Mouse (Mus musculus) hindbrain, embryonic 11.5 days (tissue): ENCODE results near the gene Lrrc17. TPM values are rescaled to one million over a fixed set of nuclear protein-coding genes. Genes with fewer than 3 reads are reported as not detected.

Source experiments
- ATAC-seq: fragments of 200-750 bp; cut with Nextera tagmentation; 2 replicates; pipeline ENCODE4 v1.8.0; 2017; ENCODE audit warnings: mild to moderate bottlenecking, moderate TSS enrichment, moderate library complexity; ENCODE audit not compliant: low FRiP score
- DNase-seq: peaks from one replicate; pipeline ENCODE4 v3.0.0-alpha.2; 2015; ENCODE audit warnings: low spot score
- H3K27ac ChIP-seq: fragments of 300-500 bp; sonication (generic); 2 replicates; pipeline ENCODE4 v1.5.1; 2014; ENCODE audit warnings: mild to moderate bottlenecking, low read depth, low read length
- H3K27me3 ChIP-seq: fragments of 300-500 bp; sonication (generic); 2 replicates; pipeline ENCODE4 v1.6.1; 2014; ENCODE audit warnings: mild to moderate bottlenecking, low read length, moderate library complexity, mixed read lengths; ENCODE audit not compliant: control insufficient read depth, insufficient read depth
- H3K36me3 ChIP-seq: fragments of 300-500 bp; sonication (generic); 2 replicates; pipeline ENCODE4 v1.6.1; 2014; ENCODE audit warnings: mild to moderate bottlenecking, low read length, moderate library complexity, mixed read lengths; ENCODE audit not compliant: control insufficient read depth, insufficient read depth
- H3K4me1 ChIP-seq: fragments of 300-500 bp; sonication (generic); replicated peaks from 2 replicates; pipeline ENCODE4 v1.6.1; 2014; ENCODE audit warnings: low read length, mixed read lengths; ENCODE audit not compliant: control insufficient read depth, insufficient read depth
- H3K4me2 ChIP-seq: fragments of 300-500 bp; sonication (generic); replicated peaks from 2 replicates; pipeline ENCODE4 v1.6.1; 2014; ENCODE audit warnings: mild to moderate bottlenecking, low read depth, low read length
- H3K4me3 ChIP-seq: fragments of 300-500 bp; sonication (generic); 2 replicates; pipeline ENCODE4 v1.5.1; 2014; ENCODE audit warnings: low read depth, low read length
- H3K9ac ChIP-seq: fragments of 300-500 bp; sonication (generic); 2 replicates; pipeline ENCODE4 v1.6.1; 2014; ENCODE audit warnings: low read depth, low read length
- H3K9me3 ChIP-seq: fragments of 300-500 bp; sonication (generic); 2 replicates; pipeline ENCODE4 v1.6.1; 2016; ENCODE audit warnings: low read length; ENCODE audit not compliant: control insufficient read depth
- WGBS: fragments of 180-500 bp; shearing (Covaris S2); extraction: QIAGEN DNeasy Blood & Tissue Kit; methylation state at CpG from one replicate; pipeline ENCODE4 v1.1.7; 2014; 5-methylcytosine and 5-hydroxymethylcytosine counted together
- polyA plus RNA-seq: library from polyadenylated mRNA; unstranded; fragments of >200 nt; fragmentation: Nextera tagmentation; extraction: Ambion mirVana; gene quantifications from 2 replicates; pipeline ENCODE4 v1.2.1, GENCODE M21; 2014

The Lrrc17 gene
- polyA plus RNA-seq, 1 experiment from 2014 or later = 27.3 TPM

DNA sequence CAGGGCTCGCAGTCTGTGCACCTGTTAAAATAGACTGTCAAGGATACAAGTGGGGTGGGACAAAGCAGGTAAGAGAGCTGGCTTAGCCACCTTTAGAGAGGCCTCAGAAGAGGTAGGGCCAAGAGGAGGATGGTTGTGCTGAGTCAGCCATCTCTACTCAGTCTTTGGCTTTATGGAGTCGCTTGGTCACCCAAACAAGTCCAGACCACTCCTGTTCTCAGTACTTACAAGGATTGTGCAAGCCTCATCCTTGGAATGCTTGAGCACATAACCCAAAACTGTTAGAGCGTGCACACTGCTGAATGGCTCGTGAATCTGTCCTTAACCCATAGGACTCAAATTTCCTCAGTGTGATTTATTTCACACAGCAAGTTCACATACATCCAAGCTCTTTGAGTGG lies 10.3 kb downstream of the Lrrc17 start:
- no peak for ATAC-seq
- 86% methylated on average over 4 of the region's 4 CpGs for WGBS

DNA sequence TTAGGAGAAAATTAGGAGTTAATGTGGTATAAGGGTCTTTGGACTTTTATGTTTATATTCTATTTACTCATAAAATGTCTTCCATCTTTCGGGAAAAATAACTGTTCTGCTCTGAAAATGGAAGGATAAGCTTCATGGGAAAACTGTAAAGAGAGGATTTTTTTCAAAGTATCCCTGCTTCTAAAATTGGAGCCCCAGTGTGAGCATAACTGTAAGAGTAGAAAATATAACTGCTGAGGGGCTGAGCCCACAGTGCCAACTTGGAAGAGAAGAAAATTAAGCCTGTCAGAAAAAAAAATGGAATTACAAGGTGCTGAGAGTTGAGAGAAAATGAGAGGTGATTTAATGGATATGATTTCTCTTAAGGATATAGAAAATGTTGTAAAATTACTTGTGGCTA lies 11.4 kb downstream of the Lrrc17 start:
- H3K27me3 ChIP-seq = no peaks in the 10 kb centered on the region
- WGBS = 95% methylated on average over 1 of the region's 1 CpGs

More for the DNA sequence above, 10.3 kb downstream of the Lrrc17 start:
- Histone ChIP-seq H3K4me2 (no peak overlapping the region), H3K9ac (no peak overlapping the region), H3K9me3 (no peaks in the 10 kb centered on the region), H3K4me3 (no peak overlapping the region), H3K27ac (no peak overlapping the region), H3K36me3 (no peaks in the 10 kb centered on the region), H3K4me1 (no peaks in the 10 kb centered on the region), H3K27me3 (no peaks in the 10 kb centered on the region)
- no peak for DNase-seq

DNA sequence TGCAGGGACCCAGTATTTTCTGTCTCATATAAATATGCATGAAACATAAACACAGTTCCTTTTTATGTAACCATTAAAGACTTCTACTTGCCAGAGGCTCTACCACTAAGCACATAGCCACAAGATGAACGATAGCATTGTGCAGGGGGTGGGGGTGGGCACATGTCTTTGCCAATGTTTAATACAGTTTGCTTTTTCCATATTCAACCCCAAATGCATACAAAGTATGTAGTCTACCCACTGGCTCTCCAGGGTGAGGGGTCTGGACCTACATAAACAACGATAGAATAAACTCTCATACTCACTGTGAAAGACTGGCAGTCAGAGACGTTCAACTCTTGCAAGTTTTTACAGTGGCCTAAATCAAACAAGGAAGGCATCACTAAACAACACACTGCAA lies 13.1 kb downstream of the Lrrc17 start:
- DNase-seq (no peak), ATAC-seq (no peak)
- 85% methylated on average over 3 of the region's 3 CpGs for WGBS
- no peak overlapping the region for H3K4me3 ChIP-seq
- no peak overlapping the region for H3K27ac ChIP-seq
- H3K9me3 ChIP-seq = no peaks in the 10 kb centered on the region
- no peaks in the 10 kb centered on the region for H3K4me1 ChIP-seq
- H3K9ac ChIP-seq = no peak overlapping the region
- H3K27me3 ChIP-seq = no peaks in the 10 kb centered on the region
- H3K4me2 ChIP-seq = no peak overlapping the region
- H3K36me3 ChIP-seq = no peaks in the 10 kb centered on the region

More for the DNA sequence above, 11.4 kb downstream of the Lrrc17 start:
- H3K4me2 ChIP-seq = no peak overlapping the region
- ATAC-seq (no peak), DNase-seq (no peak)
- no peaks in the 10 kb centered on the region for H3K36me3 ChIP-seq
- H3K9ac ChIP-seq = no peak overlapping the region
- H3K9me3 ChIP-seq = no peaks in the 10 kb centered on the region
- no peaks in the 10 kb centered on the region for H3K4me1 ChIP-seq
- H3K27ac ChIP-seq = no peak overlapping the region
- no peak overlapping the region for H3K4me3 ChIP-seq

DNA sequence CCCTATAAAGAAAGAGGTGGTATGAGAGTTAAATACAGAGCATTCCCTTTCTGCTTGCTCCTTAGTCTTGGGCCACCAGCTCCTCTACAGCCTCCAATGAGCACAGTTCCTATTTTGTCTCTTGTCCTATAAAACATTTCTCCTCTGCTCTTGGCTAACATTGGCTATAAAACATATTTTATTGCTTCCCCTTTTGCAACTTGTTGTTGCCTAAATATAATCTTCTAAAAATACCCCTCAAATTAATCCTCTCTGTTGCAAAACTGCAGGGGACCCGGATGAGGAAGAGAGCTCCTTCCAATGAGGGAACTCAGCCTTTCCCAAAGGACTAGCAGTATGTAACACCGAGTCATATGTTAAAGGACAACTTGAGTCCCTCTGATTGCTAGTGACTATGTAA lies 20.6 kb downstream of the Lrrc17 start:
- Histone ChIP-seq H3K4me1 (no peaks in the 10 kb centered on the region), H3K9me3 (no peaks in the 10 kb centered on the region), H3K27me3 (no peaks in the 10 kb centered on the region), H3K4me2 (no peak overlapping the region), H3K27ac (no peak overlapping the region), H3K4me3 (no peak overlapping the region), H3K36me3 (no peaks in the 10 kb centered on the region), H3K9ac (no peak overlapping the region)
- ATAC-seq (no peak), DNase-seq (no peak)
- 90% methylated on average over 2 of the region's 2 CpGs for WGBS

DNA sequence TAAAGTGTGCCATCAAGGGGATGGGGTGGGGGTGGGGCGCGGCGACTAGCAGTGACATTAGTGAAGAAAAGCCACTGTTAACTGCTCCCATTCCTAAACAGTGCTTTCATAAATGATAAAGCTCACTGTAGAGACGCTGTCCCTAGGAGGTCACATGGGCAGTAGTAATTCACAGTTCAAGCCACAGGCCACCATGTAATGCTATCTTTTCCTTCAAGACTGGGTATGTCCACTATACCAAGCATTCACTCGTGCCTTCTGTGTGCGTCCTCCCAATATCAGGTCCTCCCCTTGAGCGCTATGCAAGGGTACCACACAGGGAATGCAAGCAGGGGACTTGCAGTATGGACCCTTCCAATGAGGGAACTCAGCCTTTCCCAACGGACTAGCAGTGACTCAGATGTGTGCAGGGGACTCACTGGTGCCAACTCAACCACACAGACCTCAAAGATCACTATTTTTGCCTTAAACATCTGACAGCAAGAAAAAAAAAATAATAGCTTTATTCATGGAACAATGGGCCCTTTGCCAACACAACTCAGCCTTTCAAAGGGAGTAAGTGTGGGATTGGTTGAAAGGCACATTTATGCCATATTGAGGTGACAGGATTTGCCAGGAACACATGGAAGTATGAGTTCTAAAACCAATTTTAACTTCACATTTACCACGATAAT lies 22.2 kb downstream of the Lrrc17 start:
- H3K9ac ChIP-seq = no peak overlapping the region
- WGBS = 94% methylated on average over 9 of the region's 9 CpGs
- H3K27ac ChIP-seq = no peak overlapping the region
- DNase-seq (no peak), ATAC-seq (no peak)
- no peak overlapping the region for H3K4me2 ChIP-seq
- H3K4me3 ChIP-seq = no peak overlapping the region
- no peaks in the 10 kb centered on the region for H3K4me1 ChIP-seq
- no peaks in the 10 kb centered on the region for H3K36me3 ChIP-seq
- H3K9me3 ChIP-seq = no peaks in the 10 kb centered on the region
- no peaks in the 10 kb centered on the region for H3K27me3 ChIP-seq

DNA sequence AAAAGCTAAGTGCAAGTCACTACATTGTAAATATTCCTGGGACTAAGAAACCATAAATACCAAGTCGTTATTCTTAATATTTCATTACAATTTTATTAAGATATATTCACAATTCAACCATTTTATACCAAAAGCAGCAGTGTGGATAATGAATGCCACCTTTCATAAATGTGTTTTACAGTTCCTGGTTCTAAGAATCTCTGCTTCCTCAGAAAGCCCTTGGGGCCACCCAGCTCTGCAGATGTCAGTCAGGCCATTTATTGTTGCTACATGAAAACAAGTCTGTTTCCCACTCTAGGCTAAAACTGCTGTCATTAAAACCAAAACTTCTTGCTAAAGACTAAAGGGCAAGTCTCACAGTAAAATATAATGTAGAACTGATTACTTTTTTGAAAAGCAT lies 24.4 kb downstream of the Lrrc17 start:
- no peak overlapping the region for H3K9ac ChIP-seq
- no peaks in the 10 kb centered on the region for H3K9me3 ChIP-seq
- no peaks in the 10 kb centered on the region for H3K36me3 ChIP-seq
- no peak overlapping the region for H3K4me3 ChIP-seq
- H3K4me1 ChIP-seq = no peaks in the 10 kb centered on the region
- DNase-seq = no peak
- H3K4me2 ChIP-seq = no peak overlapping the region
- 81% methylated on average over 1 of the region's 1 CpGs for WGBS
- no peak overlapping the region for H3K27ac ChIP-seq
- H3K27me3 ChIP-seq = no peaks in the 10 kb centered on the region
- ATAC-seq = no peak

DNA sequence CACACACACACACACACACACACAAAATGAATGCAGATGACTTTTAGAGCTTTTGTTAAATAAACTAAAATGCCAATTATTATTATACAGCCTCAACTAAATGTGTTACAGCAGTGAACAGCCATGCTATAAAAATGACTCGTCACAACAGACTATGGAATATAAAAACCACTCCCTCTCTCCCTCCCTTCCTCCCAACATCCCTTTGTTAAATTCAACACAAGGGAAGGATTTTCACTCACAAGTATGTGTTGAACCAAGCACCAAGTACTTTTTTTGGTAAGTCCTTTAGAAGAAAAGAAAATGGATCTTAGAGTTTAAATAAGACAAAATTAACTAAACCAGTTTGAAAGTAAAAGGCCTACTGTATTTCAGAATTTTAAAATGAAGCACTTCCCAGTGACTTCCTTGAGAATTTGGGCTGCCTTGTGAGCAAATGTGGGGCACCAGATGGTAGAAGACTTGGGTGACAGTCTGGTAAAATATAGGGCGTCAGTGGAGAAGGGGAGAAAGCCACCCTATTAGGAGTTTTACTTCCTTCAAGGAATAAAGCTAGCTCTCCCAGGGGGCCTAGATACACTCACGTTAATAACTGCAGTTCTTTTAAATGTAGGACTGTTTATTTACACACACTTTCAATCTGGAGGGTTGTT lies 29.5 kb downstream of the Lrrc17 start:
- 69% methylated on average over 3 of the region's 3 CpGs for WGBS
- H3K9ac ChIP-seq = no peak overlapping the region
- H3K27ac ChIP-seq = no peak overlapping the region
- H3K4me3 ChIP-seq = no peak overlapping the region
- DNase-seq = no peak
- no peak for ATAC-seq
- H3K36me3 ChIP-seq = no peaks in the 10 kb centered on the region
- H3K9me3 ChIP-seq = no peaks in the 10 kb centered on the region
- no peaks in the 10 kb centered on the region for H3K27me3 ChIP-seq
- no peaks in the 10 kb centered on the region for H3K4me1 ChIP-seq
- H3K4me2 ChIP-seq = no peak overlapping the region

DNA sequence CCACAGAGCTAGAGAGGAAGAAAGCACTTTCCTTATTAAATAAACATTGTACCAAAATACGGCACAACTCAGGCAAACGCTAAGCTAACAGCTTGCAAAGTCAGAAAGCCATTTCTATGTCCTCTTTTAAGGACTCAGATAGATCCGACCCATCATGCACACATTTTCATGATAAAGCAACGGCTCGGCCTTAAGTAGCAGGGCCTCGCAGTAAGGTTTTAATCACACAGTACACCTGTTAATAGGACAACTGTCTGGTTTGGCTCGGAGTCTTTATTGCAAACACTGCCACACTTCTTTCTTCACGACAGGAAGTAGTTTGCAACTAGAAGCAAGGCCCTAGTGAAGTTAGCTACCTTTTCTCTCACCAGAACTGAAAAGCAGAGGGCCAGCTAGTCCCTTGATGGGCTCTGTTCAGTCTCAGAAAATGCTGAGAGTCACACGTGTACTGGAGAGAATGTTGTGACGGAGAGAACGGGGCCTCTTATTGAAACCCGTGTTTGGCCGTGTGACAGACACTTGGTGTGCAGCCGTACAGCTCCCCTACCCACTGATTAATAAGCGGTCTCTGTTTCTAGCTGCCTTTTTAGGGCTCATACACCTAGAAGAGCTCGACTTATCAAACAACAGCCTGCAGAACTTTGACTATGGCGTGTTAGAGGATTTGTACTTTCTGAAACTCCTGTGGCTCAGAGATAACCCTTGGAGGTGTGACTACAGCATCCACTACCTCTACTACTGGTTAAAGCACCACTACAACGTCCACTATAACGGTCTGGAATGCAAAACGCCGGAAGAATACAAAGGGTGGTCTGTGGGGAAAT lies 31.2 kb downstream of the Lrrc17 start:
- H3K4me2 ChIP-seq = no peak overlapping the region
- ATAC-seq (no peak), DNase-seq (no peak)
- H3K4me3 ChIP-seq = no peak overlapping the region
- H3K36me3 ChIP-seq = no peaks in the 10 kb centered on the region
- no peaks in the 10 kb centered on the region for H3K4me1 ChIP-seq
- no peaks in the 10 kb centered on the region for H3K27me3 ChIP-seq
- no peak overlapping the region for H3K27ac ChIP-seq
- no peak overlapping the region for H3K9ac ChIP-seq
- WGBS = 84% methylated on average over 21 of the region's 21 CpGs
- H3K9me3 ChIP-seq = no peaks in the 10 kb centered on the region
